Mouse (Mus musculus) layer of hippocampus, adult 9-11 months (tissue): ENCODE measurements at regions not wholly inside any gene's neighbourhood (a gene's known extent, or its start where the extent isn't known, plus 50 kb on each side); places are given as distances from the start of the nearest gene placed in this dataset.

ENCODE experiments used
- DNase-seq: peaks from one replicate; pipeline ENCODE4 v3.0.0; 2022

DNA sequence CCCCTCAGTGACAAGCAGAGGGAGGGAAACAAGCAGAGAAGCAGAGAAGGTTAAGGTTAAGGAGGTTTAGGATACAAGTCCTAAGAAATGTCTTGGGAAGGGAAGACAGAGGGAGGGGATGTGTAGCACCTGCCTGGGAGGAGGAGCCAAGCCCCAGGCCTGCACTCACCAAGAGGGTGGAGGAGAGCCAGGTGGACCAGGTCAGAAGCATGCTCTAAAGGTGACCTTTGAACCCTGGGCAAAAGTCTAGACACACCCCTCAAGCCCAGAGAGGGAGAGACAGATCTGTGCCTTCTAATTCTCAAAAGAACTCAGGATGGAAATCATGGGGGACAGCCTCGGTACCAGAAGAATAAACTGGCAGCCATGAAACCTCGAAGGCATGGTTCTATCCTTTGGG is 54.4 kb upstream of the Calm2 start:
- no peak for DNase-seq

DNA sequence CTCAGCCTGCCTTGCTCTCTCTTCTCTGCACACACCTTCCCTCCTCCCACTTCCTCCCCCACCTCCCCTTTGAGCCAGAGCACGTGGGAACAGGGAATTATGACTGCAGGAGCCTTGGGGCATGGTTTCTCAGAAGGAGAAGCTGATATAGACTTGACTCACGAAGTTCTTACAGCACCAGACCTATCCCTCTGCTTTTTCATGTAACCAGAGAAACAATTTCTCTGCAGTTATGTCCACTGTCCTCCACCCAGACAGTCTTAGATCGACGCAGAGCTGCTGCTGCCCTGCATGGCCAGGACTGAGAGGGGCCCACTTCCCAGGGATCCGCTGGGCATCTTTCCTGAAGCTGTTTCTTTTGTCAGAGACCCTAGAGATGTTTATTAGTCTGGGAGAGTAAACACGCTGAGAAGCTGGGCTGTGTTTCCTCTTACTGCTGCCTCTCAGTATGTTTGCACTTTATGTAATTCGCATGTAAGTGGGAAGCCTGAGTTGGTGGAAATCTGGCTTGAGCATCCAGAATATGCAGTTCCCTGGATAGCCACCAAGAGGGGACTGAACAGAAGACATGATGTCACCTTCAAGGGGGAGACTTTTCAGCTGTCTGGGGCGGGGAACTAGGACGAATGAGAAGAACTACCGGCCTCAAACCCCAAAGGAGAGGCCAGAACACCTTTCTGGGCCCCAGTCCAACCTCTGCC is 55.1 kb upstream of the Calm2 start:
- DNase-seq, result peak; percentile 88

DNA sequence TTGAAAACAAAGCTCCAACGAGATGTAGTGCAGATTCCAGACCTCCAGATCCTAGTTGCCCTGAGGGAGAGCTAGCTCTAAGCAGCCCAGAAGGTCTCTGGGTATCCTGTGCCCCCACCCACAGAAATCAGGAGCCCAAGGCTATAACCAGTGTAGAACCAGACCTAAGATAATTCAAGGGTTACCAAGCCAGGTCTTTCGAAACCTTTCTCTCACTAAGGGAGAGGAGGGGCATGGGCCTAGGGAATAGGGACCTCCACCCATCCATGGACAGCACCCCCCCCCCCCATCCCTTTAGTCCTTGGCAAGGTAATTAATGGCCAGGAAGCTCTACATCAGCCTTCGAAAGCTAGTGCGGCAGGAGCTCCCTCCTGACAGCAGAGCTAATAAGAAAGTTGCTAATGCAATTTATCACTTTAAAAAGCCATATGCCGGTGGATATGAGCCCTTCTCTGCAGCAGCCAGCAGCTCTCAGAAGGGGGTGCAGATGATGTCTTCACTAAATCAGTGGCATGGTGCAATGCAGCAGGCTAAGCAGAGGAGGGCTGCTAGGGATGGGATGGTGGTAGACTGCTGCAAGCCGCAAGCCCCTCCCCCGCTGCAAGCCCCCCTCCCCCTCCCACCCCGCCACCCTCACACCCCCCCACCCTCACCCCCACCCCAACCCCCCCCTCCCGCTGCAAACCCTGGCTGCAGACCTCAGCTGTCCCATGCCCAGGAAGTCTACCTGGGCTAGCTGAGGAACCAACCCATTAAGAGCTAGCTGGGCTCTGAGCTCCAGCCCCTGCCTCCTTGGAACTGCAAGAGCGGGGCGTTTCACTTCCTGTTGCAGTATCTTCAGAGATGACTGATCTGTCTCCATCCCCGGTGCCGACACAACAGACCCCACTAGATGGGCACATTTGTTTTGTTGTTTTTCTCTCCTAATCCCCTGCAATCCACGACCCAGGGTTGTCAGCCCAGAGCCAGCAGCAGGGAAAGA is 55.9 kb upstream of the Calm2 start:
- peak; percentile 61 for DNase-seq

DNA sequence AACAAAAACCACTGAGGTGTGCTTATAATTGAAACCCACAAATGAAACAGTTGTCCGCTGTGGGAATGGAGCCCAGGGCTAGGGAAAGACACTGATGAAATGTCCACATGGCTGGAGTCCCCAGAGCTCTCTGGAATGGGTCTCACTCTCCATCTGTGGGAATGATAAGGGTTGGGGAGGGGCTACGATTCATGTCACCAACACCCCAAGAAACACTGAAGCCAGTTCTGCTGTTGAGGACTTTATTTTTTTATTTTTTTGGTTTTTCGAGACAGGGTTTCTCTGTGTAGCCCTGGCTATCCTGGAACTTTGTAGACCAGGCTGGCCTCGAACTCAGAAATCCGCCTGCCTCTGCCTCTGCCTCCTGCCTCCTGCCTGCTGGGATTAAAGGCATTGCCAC is 56.8 kb upstream of the Calm2 start:
- DNase-seq, result no peak

DNA sequence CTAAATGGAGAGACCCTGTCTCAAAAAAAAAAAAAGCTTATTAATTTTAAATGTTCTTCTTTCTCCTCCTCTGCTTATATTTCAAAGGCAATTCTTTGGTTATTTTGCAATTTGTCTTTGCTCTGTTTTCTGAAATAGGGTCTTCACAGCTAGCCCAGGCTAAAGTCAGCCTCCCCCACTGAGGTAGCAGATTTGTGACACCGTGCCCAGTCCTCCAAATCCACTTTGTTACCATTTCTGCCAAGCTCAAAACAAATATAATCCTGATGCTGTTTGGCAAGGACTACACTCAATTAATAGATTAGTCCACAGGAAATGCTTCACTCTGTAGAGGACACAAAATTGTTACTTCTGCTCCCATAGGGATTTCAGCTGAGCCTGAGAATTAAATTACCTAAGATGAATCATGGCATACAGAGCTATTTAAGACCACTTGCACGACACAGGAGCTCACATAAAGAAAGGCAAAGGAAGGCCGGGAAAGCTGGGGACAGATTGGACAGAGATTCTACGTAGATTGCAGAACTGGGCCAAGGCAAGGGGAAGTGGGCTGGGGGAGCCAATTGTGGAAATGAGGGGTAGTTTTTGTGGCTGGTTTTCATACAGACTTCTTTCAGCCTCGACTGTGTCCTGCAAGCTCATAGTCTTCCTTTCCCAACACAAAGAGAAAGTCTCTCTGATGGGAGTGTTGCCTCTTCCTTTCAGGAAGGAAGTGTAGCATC is 58.4 kb upstream of the Calm2 start:
- DNase-seq, result no peak

DNA sequence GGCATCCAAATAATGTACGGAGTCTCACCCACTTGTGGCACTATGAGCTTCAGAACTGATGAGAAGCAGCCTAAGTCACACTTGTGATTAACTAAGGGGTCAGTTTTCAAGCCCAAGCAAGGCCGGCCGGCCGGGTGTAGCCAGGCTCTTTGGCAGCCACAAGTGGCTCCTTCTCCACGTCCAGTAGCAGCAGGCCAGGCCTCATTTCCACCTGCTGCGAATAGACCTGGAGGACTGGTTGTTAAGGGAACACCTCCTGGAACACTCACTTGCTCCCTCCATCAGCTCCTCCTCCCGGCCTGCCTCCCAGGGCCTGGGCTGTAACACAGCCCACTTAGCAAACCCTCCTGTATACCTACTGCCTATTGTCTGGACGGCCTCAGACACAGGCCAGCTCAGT is 61.1 kb upstream of the Calm2 start:
- no peak for DNase-seq

DNA sequence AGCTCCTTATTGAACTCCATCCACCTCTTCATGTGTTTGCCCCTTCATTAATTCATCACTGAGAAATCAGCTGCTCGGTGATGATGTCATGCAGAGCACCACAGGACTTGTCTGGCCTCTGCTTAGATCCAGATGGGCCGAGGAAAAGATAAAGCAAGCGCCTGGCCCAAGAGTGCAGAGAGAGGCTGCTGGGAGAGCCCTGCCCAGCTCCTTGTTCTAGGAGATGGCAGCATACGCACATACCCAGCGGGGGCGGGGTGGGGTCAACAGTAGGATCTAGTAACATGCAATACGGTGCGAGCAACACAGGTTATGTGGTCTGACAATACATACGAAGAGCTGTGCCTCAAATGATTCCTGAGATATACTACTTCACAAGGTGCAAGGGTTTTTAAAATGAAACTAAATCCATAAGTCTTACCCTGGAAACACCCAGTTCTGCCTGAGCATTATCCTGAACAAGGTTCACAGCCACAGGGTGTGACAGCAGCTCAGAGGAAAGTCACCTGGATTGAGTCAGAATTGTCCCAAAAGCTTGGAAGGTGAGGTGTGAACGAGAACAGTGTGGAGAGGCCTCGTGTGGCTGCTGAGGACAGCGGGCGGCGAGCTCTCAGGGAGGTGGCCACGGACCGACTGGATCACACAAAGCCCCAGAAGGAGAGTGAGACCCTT is 62.0 kb upstream of the Calm2 start:
- no peak for DNase-seq

DNA sequence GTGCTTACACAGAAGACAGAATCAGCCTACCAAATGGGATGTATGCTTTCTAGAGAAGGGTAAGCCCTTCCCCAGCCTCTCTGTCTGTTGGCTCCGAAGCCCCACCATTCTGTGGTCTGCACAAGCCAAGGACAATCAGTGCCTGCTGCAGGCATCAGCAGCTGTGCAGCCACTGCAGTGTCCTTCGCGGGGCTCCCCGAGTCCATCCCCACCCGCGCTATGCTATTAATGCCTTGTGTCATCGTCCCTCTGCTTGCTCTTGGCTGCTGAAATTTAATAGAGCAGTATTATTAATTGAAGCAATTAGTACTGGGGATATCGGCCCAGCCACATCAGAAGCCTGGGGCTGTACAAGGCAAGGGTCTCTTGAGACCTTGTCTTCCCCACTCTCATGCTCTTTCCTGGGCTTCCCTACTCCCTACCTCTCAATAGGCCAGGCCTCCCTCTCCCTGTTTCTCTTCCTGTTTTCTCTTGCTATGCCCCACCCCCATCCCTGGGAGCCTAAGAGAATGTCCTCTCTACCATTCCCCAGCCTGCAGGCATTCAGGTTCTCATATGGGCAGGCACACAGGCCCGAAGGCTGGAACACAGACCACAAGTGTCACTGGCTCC is 65.4 kb upstream of the Calm2 start:
- no peak for DNase-seq

DNA sequence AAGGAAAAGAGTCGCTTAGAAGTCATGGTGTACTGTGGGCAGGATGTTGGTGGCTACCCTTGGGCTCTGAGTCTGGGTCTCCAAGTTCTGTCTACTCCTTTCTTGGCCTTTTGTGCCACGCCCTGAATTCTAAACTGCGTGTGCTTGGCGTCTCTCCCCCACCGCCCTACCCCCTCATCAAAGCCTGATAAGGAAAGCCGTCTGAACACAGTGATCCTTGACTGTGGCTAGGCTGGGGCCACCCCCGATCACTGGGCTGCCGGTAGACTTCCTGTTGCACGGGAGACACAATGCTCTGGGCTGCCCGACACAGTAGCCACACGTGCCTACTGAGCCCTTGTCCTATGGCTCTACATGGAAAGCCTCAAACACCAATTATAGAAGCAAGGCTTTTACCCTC is 67.1 kb upstream of the Calm2 start:
- DNase-seq, result no peak

DNA sequence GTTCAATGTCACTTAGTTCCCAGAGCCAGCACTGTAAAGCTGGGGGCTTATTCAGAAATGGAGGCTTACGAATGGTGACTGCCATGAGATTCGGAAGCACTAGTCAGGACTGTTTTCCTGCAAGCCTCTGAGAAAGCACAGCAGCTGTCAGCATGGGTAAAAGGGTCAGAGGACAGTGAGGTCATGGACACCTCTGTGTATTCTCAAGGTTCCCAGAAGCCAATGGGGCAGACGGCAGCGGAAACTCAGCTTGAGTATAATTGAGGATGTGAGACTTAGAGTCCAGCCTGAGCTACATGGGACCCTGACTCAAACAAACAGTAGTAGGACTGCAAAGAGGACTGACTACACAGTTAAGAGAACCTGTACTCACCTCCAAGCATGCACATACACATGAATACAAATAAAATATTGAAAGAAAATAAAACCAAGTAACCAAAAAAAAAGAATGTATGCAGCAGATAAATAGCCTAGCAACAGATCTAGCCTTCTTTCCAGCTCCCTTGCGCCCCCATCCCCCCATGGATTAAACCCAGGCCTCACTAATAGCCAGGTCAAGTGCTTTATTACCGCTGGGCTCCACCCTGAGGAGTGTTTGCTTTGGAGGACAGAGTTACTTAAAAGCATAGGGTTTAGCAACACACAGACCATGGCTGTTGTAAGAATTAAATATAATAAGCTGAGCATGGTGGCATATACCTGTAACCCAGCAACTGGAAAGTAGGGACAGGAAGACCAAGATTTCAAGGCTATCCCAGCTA is 67.8 kb upstream of the Calm2 start:
- no peak for DNase-seq

DNA sequence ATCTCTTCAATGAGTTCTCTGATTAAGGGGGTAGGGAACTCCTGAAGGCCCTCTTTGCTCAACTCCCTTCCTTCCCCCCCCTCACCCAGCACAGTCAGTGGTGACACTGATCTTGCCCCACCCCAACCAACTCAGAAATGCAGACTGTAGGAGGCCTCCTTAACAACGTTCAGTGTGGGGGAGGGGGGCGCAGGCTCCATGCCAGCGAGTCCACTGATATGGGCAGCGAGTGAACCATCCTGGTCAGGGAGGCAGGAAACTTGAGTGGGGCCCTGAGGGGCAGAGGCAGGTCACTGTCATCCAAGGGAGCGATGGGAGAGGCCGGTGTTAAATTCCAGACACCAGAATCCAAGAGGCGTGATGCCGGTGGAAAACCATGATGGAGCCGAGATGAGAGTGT is 70.5 kb upstream of the Calm2 start:
- no peak for DNase-seq

DNA sequence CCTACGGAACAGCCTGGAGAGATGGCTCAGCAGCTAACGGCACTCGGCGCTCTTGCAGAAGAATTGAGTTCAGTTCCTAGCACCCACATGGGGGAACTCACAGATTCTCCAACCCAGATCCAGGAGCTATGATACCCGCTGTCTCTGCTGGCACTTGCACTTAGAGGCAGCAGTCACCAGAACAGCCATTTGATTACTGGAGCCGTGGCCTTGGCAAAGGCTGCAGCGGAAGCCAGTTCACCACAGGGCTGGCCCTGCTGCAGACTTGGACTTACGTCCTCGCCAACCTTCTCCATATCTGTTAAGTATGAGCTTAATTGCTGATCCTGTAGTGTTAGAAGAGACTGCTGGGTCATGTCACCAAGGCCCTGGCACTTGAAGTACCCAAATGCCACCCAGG is 72.7 kb upstream of the Calm2 start:
- no peak for DNase-seq

DNA sequence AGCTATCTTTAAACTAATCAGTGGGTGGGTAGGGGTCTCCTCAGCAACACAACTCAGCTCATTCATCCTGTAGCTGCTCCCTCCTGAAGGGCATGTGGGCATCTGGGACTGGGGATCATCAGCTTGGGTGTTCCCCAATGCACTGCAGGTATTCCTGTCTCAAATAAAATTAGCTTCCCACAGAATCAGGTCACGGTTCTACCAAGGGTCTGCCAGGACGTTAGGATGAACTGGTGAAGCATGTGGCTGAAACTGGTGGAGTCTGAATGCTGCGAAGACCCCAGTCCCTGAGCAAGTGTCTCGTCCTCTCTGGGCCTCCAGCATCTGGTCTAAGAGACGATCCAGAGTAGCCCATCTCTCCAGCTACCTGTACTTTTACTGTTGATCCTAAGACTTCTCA is 74.1 kb upstream of the Calm2 start:
- no peak for DNase-seq

DNA sequence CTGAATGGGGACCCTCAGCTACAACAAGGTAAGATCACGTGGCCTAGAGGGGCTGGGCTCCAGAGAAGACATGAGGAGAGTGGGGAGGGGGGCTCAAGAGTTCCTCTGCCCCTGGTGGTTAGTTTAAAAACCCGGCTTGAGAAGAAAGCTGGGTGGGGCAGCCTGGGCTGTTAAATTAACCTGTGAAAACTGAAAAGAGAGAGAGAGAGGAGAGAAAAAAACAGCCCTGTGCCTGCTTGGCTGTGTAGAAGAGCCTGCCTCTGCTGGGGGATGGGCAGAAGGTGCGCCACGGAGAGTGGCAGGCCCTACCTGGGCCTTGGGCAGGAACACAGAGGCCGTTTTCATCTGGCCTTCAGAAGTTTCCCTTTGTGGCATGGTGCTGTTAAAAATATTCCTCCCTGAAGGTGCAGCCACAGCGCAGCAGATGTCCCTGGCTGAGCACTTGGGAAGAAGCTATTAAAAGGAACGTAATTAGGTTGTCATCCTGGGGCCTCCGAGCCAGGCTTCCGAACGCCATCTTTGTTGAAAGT is 75.0 kb upstream of the Calm2 start:
- DNase-seq, result no peak

DNA sequence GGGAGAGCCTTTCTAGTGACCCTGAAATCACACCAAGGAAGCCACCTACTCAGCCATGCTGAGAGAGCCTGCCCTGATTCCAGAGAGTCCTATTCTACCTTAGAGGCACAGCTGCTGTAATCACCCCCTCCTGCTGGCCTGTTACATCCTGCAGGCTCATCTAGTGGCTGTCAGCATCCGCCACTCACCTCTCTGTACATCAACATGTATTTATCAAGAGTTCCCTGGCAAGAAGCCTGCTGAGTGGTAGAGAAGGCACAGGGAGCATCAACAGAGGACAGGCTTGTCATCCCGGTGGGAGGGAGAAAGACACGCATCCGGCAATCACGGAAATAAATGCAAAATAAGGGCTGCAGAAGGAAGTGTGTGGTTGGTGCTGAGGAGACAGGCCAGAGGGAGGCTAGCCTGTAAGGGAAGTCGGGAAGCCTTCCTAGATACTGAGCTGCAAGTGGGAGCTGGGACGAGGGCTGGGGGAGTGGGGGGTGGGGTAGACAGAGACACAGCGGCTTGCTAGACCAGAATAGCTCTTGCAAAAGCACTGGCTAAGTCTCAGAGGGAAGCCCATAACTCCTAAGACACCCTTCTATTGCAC is 75.9 kb upstream of the Calm2 start:
- DNase-seq, result peak; percentile 27

DNA sequence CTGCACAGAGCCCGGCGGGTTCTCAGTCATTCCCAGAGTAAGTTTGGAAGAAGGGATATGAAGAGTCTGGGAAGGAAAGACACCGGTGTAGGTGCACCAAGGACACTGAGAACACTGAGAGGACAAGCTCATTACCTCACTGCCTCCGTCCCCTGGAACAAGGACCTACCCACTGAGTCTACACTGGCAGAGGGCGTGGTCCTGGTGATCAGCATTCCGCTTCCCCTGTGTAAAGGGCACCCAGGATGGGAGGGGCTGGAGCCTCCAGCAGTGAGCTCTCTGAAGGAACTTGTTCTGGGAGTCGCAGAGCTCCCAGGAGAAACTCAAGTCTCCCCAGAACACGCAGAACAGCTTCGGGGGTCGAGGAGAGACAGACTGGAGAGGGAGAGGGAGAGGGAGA is 76.9 kb upstream of the Calm2 start:
- DNase-seq, result no peak

DNA sequence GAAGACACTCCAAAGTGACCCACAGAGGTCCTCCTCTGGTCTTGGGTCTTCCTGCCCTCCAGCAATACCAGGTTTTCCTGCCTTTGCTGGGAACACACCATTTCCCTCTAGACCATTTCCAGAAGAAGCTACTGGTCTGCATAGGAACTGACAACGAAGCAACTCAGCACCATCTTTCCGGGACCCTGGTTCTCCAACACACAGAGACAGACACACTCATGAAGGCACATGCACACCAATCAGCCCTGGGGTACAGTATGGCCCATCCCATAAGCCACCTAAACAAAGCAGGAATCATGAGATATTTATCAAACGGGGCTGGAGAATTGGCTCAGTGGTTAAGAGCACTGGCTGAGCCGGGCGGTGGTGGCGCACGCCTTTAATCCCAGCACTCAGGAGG is 80.4 kb upstream of the Calm2 start:
- no peak for DNase-seq

DNA sequence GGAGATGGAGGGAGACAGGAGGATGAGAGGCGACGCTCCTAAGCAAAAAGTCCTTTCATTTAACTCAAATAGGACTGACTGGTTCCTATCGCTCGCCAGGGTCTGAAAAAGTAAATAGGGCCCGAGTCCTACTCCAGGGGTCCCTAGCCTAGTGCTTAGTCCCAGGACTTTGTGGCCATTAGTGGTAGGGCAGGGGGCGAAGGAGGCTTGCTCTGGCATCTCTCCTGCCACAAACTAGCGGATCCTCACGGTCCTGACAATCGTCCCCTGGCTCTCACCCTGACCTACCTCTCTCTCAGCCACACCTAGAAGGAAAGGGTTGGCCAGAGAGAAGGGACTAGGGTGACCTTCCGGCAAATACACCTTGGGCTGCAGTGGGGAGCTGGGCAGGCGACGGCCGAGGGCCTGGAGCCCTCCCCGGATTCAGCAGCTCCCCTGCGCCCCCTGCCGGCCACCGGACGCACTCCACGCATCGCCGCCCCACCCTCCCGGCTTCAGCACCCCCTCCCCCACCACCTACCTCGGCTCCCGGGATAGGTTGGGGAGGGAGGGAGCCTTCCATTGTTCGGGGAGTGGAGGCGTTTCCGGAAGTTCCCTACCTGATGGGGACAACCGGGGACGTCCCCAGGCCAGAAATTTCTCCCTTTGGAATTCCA is 83.6 kb upstream of the Calm2 start:
- DNase-seq, result peak; percentile 70

DNA sequence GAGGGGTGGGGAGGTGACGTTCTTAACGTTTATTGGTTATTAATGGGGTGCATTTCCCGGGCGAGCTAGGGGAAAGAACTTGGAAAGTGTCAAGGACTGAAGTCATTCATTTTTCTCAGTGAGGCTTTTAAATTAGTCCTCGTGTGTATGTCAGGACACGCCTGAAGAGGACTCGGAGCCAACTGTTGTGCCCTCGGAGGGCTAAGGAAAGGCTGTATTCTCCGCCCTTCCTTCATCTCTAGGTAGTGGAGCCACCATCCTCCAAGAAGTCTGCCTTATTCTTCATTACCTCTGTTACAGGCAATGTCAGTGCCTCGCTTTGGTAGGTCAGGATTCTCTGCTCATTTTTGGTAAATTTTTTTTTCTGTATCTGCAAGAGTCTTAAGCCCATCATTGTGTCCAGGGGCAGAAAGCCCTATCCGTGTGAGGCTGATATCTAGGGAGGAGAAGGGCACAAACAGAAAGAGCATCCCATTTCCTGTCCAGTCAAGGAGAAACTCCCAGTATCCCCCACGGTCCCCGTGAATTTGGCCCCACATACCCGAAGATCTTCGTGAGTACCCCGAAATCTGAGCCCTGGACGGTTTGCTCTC is 84.2 kb upstream of the Calm2 start:
- no peak for DNase-seq
